Mouse (Mus musculus) subcutaneous adipose tissue, adult 2 months (tissue): ENCODE measurements around the gene Plppr2. TPM values are rescaled to one million over a fixed set of nuclear protein-coding genes. Genes with fewer than 3 reads are reported as not detected.

Experiments used
- polyA plus RNA-seq: library from polyadenylated mRNA; depleted of rRNA; stranded (reverse); fragments of >200 nt; gene quantifications from 2 replicates; pipeline ENCODE4 v1.2.3, GENCODE M21; 2012; ENCODE audit warnings: low replicate concordance; rRNA removed

Plppr2 gene
- 15.4 and 26.3 TPM in 2 replicates for polyA plus RNA-seq

GRCm38 (mm10) chr9:21936692-21937570 lies at the start of gene Plppr2:
Gene Plppr2 (plus strand): TSS chr9:21937033.

GRCm38 (mm10) chr9:21918035-21918592 lies 18.7 kb upstream of the Plppr2 start, which contains the start of gene Rab3d:
Gene Rab3d (minus strand): TSS chr9:21918192.

DNA sequence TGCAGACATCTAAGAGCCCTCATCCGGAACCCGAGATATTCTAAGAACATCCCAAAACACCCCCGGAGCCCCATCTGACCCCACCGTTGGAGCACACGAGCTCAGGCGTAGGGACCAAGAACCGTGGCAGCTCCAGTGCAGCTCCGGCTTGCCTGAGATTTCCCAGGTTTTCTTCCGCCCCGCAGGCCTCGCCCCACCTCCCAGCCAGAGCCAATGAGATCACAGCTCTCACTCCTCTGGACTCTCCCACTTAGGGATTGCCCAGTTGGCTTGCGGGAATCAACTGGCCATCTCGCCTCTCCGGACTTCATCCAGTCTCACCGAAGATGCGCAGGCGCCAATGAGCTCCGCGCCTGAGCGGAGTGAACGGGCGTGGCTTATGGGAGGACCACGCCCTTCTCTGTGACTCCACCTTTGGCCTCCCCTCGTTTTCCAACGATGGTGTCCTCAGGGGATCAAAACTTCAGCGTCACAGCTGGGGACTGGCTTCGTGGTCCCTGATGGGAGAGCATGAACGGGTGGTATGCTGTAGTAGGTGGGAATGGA lies 9.6 kb upstream of the Plppr2 start, which contains the start of the genes Ccdc159 and Tmem205:
Gene Ccdc159, plus strand, starts transcription at position 264 of the 546 bp plus-strand sequence.
Gene Tmem205, minus strand, starts transcription at position 349 of the 546 bp plus-strand sequence.

GRCm38 (mm10) chr9:21955570-21956281 lies 18.9 kb downstream of the Plppr2 start, which contains the start of gene Swsap1:
Gene Swsap1 (plus strand): TSS chr9:21955755.

GRCm38 (mm10) chr9:21963417-21963816 lies 26.6 kb downstream of the Plppr2 start, which contains the start of gene Epor:
Gene Epor (minus strand): TSS chr9:21963506.

GRCm38 (mm10) chr9:21989230-21990110 lies 52.6 kb downstream of the Plppr2 start, which contains the start of gene Rgl3:
Gene Rgl3 (minus strand): TSS chr9:21989446.

Other genes with a start within 250 kb of the Plppr2 start
- gene Ldlr, start 213.6 kb upstream of the Plppr2 start, polyA plus RNA-seq, result 38.0 and 38.8 TPM in 2 replicates
- 1.4 and 12.8 TPM in 2 replicates for gene Spc24, start 176.7 kb upstream of the Plppr2 start, polyA plus RNA-seq
- gene Kank2, start 138.3 kb upstream of the Plppr2 start, polyA plus RNA-seq, result 57.7 and 93.8 TPM in 2 replicates
- gene Angptl8, start 101.5 kb upstream of the Plppr2 start, polyA plus RNA-seq, result 88.4 and 128 TPM in 2 replicates
- gene Dock6, start 84.4 kb upstream of the Plppr2 start, polyA plus RNA-seq, result 153 and 172 TPM in 2 replicates
- gene Rab3d, start 18.8 kb upstream of the Plppr2 start, polyA plus RNA-seq, result 104 and 231 TPM in 2 replicates
- gene Ccdc159, start 9.6 kb upstream of the Plppr2 start, polyA plus RNA-seq, result 10.3 and 13.2 TPM in 2 replicates
- 156 and 380 TPM in 2 replicates for gene Tmem205, start 9.5 kb upstream of the Plppr2 start, polyA plus RNA-seq
- gene Swsap1, start 18.7 kb downstream of the Plppr2 start, polyA plus RNA-seq, result 7.3 and 11.5 TPM in 2 replicates
- 7.3 and 23.8 TPM in 2 replicates for gene Epor, start 26.5 kb downstream of the Plppr2 start, polyA plus RNA-seq
- 16.3 and 35.2 TPM in 2 replicates for gene Rgl3, start 52.4 kb downstream of the Plppr2 start, polyA plus RNA-seq
- gene Ccdc151, start 65.6 kb downstream of the Plppr2 start, polyA plus RNA-seq, result 0.07 and 0.19 TPM in 2 replicates
- 71.3 and 86.6 TPM in 2 replicates for gene Prkcsh, start 65.8 kb downstream of the Plppr2 start, polyA plus RNA-seq
- gene Elavl3, start 115.0 kb downstream of the Plppr2 start, polyA plus RNA-seq, result 0.22 and 0.56 TPM in 2 replicates
- gene Gm49318, start 134.2 kb downstream of the Plppr2 start, polyA plus RNA-seq, result not detected in 2 replicates
- 14.6 and 26.8 TPM in 2 replicates for gene Zfp653, start 134.3 kb downstream of the Plppr2 start, polyA plus RNA-seq
- 56.9 and 69.5 TPM in 2 replicates for gene Ecsit, start 148.4 kb downstream of the Plppr2 start, polyA plus RNA-seq
- gene Cnn1, start 162.2 kb downstream of the Plppr2 start, polyA plus RNA-seq, result 19.0 and 388 TPM in 2 replicates
- gene Elof1, start 180.1 kb downstream of the Plppr2 start, polyA plus RNA-seq, result 141 and 144 TPM in 2 replicates
- 344 and 1,133 TPM in 2 replicates for gene Acp5, start 198.7 kb downstream of the Plppr2 start, polyA plus RNA-seq
- 64.5 and 77.9 TPM in 2 replicates for gene Pigyl, start 219.8 kb downstream of the Plppr2 start, polyA plus RNA-seq